Mouse (Mus musculus) MEL (cell line): ENCODE data around the gene Lrfn1. TPM values are rescaled to one million over a fixed set of nuclear protein-coding genes. Genes with fewer than 3 reads are reported as not detected.

Experiments used
- DNase-seq: peaks from one replicate; pipeline ENCODE4 v3.0.0; 2011; ENCODE audit warnings: low read depth, low spot score
- H3K27ac ChIP-seq: 2 replicates; pipeline ENCODE4 v1.5.1; 2012; ENCODE audit warnings: low read depth, mild to moderate bottlenecking, control low read depth, low read length, moderate library complexity; ENCODE audit not compliant: control insufficient read depth
- H3K27me3 ChIP-seq, 2 experiments: fragments of 150-350 bp in 1 of 2; sonication (generic) in 1 of 2; 2 replicates each; pipeline ENCODE4 v1.6.1; 2012; ENCODE audit warnings: low read length in 2 of 2, mild to moderate bottlenecking in 2 of 2, improper control_type of control experiment in 1 of 2, moderate library complexity in 1 of 2; ENCODE audit not compliant: insufficient read depth in 2 of 2, control insufficient read depth in 1 of 2
- H3K36me3 ChIP-seq, 2 experiments: 2 replicates each; pipeline ENCODE4 v1.6.1; 2012 to 2014; ENCODE audit warnings: low read length in 2 of 2, improper control_type of control experiment in 1 of 2, inconsistent platforms in 1 of 2, mild to moderate bottlenecking in 1 of 2; ENCODE audit not compliant: insufficient read depth in 2 of 2, control insufficient read depth in 1 of 2
- H3K4me1 ChIP-seq, 2 experiments: fragments of 150-350 bp in 1 of 2; sonication (generic) in 1 of 2; 2 replicates each; pipeline ENCODE4 v1.6.1; 2012; ENCODE audit warnings: low read length in 2 of 2, improper control_type of control experiment in 1 of 2, mild to moderate bottlenecking in 1 of 2; ENCODE audit not compliant: insufficient read depth in 2 of 2, control insufficient read depth in 1 of 2
- H3K4me3 ChIP-seq, 2 experiments: fragments of 150-350 bp in 1 of 2; sonication (generic) in 1 of 2; 2 replicates each; pipeline ENCODE4 v1.5.1; 2012; ENCODE audit warnings: low read depth in 2 of 2, low read length in 2 of 2, mild to moderate bottlenecking in 2 of 2, moderate library complexity in 2 of 2, control low read depth in 1 of 2, improper control_type of control experiment in 1 of 2; ENCODE audit not compliant: control insufficient read depth in 1 of 2, insufficient read depth in 1 of 2
- H3K79me2 ChIP-seq: 2 replicates; pipeline ENCODE4 v1.6.1; 2012; ENCODE audit warnings: mild to moderate bottlenecking, low read length, moderate library complexity; ENCODE audit not compliant: control insufficient read depth, poor library complexity, insufficient read depth
- H3K9ac ChIP-seq: 2 replicates; pipeline ENCODE4 v1.6.1; 2012; ENCODE audit warnings: low read depth, mild to moderate bottlenecking, control low read depth, low read length, moderate library complexity; ENCODE audit not compliant: control insufficient read depth, poor library complexity, severe bottlenecking
- H3K9me3 ChIP-seq: fragments of 150-350 bp; sonication (generic); replicated peaks from 2 replicates; pipeline ENCODE4 v1.6.1; 2012; ENCODE audit warnings: mild to moderate bottlenecking, low read length, improper control_type of control experiment, moderate library complexity; ENCODE audit not compliant: insufficient read depth
- CHD2 ChIP-seq: IDR thresholded peaks from 2 replicates; pipeline ENCODE4 v1.6.1; 2011; ENCODE audit warnings: low read length, improper control_type of control experiment
- E2F4 ChIP-seq: IDR thresholded peaks from 2 replicates; pipeline ENCODE4 v1.6.1; 2011; ENCODE audit warnings: low read depth, low read length, improper control_type of control experiment, borderline replicate concordance
- ELF1 ChIP-seq: IDR thresholded peaks from 2 replicates; pipeline ENCODE4 v1.6.1; 2014; ENCODE audit warnings: low read depth, mild to moderate bottlenecking, inconsistent platforms, low read length, improper control_type of control experiment, moderate library complexity
- GATA1 ChIP-seq: IDR thresholded peaks from 2 replicates; pipeline ENCODE4 v1.6.1; 2011; ENCODE audit warnings: low read depth, low read length, improper control_type of control experiment
- MAFK ChIP-seq: IDR thresholded peaks from 2 replicates; pipeline ENCODE4 v1.6.1; 2011; ENCODE audit warnings: low read depth, mild to moderate bottlenecking, low read length, improper control_type of control experiment, borderline replicate concordance
- MAX ChIP-seq: IDR thresholded peaks from 2 replicates; pipeline ENCODE4 v1.6.1; 2011; ENCODE audit warnings: low read length, improper control_type of control experiment
- MAZ ChIP-seq: IDR thresholded peaks from 2 replicates; pipeline ENCODE4 v1.6.1; 2012; ENCODE audit warnings: low read depth, mild to moderate bottlenecking, inconsistent platforms, low read length, improper control_type of control experiment
- MXI1 ChIP-seq: IDR thresholded peaks from 2 replicates; pipeline ENCODE4 v1.6.1; 2011; ENCODE audit warnings: mild to moderate bottlenecking, low read depth, low read length, improper control_type of control experiment
- MYB ChIP-seq: IDR thresholded peaks from 2 replicates; pipeline ENCODE4 v1.6.1; 2011; ENCODE audit warnings: mild to moderate bottlenecking, low read depth, low read length, improper control_type of control experiment
- NELFE ChIP-seq: IDR thresholded peaks from 2 replicates; pipeline ENCODE4 v1.6.1; 2011; ENCODE audit warnings: low read depth, low read length, improper control_type of control experiment
- NRF1 ChIP-seq: IDR thresholded peaks from 2 replicates; pipeline ENCODE4 v1.6.1; 2014; ENCODE audit warnings: low read depth, mild to moderate bottlenecking, inconsistent platforms, low read length, improper control_type of control experiment, moderate library complexity; ENCODE audit not compliant: poor library complexity, insufficient read depth, severe bottlenecking
- POLR2AphosphoS5 ChIP-seq: IDR thresholded peaks from 2 replicates; pipeline ENCODE4 v1.6.1; 2012; ENCODE audit warnings: low read depth, borderline replicate concordance, mild to moderate bottlenecking, inconsistent platforms, low read length, moderate library complexity, mixed read lengths
- RAD21 ChIP-seq: IDR thresholded peaks from 2 replicates; pipeline ENCODE4 v1.6.1; 2011; ENCODE audit warnings: mild to moderate bottlenecking, low read depth, low read length, improper control_type of control experiment
- RCOR1 ChIP-seq: IDR thresholded peaks from 2 replicates; pipeline ENCODE4 v1.6.1; 2012; ENCODE audit warnings: low read depth, mild to moderate bottlenecking, inconsistent platforms, low read length, improper control_type of control experiment
- SIN3A ChIP-seq: IDR thresholded peaks from 2 replicates; pipeline ENCODE4 v1.6.1; 2012; ENCODE audit warnings: low read length, improper control_type of control experiment, inconsistent platforms
- SMC3 ChIP-seq: IDR thresholded peaks from 2 replicates; pipeline ENCODE4 v1.6.1; 2011; ENCODE audit warnings: low read depth, low read length, improper control_type of control experiment
- USF2 ChIP-seq, 2 experiments: IDR thresholded peaks; 2 replicates each; pipeline ENCODE4 v1.6.1; 2011 to 2012; ENCODE audit warnings: improper control_type of control experiment in 2 of 2, low read length in 2 of 2, borderline replicate concordance in 1 of 2, inconsistent platforms in 1 of 2, low read depth in 1 of 2, mild to moderate bottlenecking in 1 of 2; ENCODE audit not compliant: insufficient read depth in 1 of 2
- ZC3H11A ChIP-seq: IDR thresholded peaks from 2 replicates; pipeline ENCODE4 v1.6.1; 2012; ENCODE audit warnings: low read depth, mild to moderate bottlenecking, inconsistent platforms, low read length, improper control_type of control experiment
- ZKSCAN1 ChIP-seq: IDR thresholded peaks from 2 replicates; pipeline ENCODE4 v1.6.1; 2012; ENCODE audit warnings: low read depth, mild to moderate bottlenecking, inconsistent platforms, low read length, improper control_type of control experiment, moderate library complexity
- ZMIZ1 ChIP-seq: IDR thresholded peaks from 2 replicates; pipeline ENCODE4 v1.6.1; 2012; ENCODE audit warnings: low read depth, mild to moderate bottlenecking, inconsistent platforms, low read length, improper control_type of control experiment, moderate library complexity
- ZNF384 ChIP-seq: IDR thresholded peaks from 2 replicates; pipeline ENCODE4 v1.6.1; 2012; ENCODE audit warnings: low read depth, mild to moderate bottlenecking, inconsistent platforms, low read length, improper control_type of control experiment
- polyA plus RNA-seq, 2 experiments: library from polyadenylated mRNA; stranded (reverse) in 1 of 2; unstranded in 1 of 2; fragments of >175 nt in 1 of 2; fragments of >200 nt in 1 of 2; gene quantifications; 2 replicates each; pipeline versions ENCODE4 v1.2.1 to v1.2.4; 2012; ENCODE audit warnings: low replicate concordance in 2 of 2, low read depth in 1 of 2; ENCODE audit not compliant: insufficient read length in 2 of 2, insufficient read depth in 1 of 2, missing spikeins in 1 of 2
- total RNA-seq: library from RNA; depleted of rRNA; stranded (reverse); fragments of 300-350 nt; gene quantifications from 2 replicates; pipeline ENCODE4 v1.2.3, GENCODE M21; 2012

Gene Lrfn1
- total and polyA plus RNA-seq, 3 experiments = 1.9 to 5.8 TPM; not detected in 1

DNA sequence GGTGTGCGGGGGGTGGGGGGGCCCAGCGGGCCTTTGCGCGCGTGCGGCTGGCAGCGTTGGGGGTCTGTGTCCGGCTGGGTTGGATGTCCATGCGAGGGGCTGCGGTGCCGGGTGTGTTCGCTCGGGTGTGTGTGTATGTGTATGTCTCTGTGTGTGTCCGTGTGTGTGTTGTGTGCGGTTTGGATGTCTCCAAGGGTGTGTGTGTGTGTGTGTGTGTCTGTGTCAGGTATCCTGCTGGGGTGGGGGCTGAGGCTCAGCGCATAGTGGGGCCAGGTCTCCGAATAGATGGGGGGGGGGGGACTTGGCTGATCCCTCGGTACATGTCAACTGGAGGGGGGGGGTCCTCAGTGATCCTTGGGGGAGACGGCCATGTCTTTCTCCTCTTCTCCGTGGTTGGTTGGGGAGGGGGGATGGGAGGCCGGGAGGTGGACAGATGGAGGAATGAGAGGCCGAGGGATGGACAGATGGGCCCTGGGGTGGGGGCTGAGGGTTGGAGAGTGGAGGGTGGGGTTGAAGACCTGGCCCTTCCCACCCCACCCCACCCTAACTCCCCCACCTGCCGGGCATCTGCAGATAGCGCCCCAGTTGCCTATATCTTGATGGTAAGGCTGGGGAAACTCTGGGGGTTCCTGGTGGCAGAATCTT, 703 bp downstream of the Lrfn1 start:
- DNase-seq = no peak
- Histone ChIP-seq H3K4me1 (peaks cover 0 to 4% of the 10 kb centered on the region in 2 experiments; a peak in 2 of 4 replicates), H3K79me2 (no peaks in the 10 kb centered on the region), H3K9me3 (no peaks in the 10 kb centered on the region), H3K36me3 (no peaks in the 10 kb centered on the region), H3K27ac (no peak overlapping the region), H3K27me3 (no peaks in the 10 kb centered on the region), H3K4me3 (peak overlapping the region; percentile 56 to 83), H3K9ac (peak overlapping the region; percentile 69)
- TF ChIP-seq ZMIZ1 (no peak), MAFK (no peak), ZKSCAN1 (no peak), POLR2AphosphoS5 (no peak), MAX (no peak), ZC3H11A (no peak), GATA1 (no peak), CHD2 (no peak), ZNF384 (no peak), SMC3 (no peak), NELFE (no peak), RCOR1 (no peak), MAZ (no peak)

GRCm38 (mm10) chr7:28460361-28460760, 8.6 kb downstream of the Lrfn1 start:
- H3K9ac ChIP-seq = no peak overlapping the region

More at GRCm38 (mm10) chr7:28460361-28460760, 8.6 kb downstream of the Lrfn1 start:
- no peak overlapping the region for H3K27ac ChIP-seq
- no peaks in the 10 kb centered on the region for H3K79me2 ChIP-seq
- TF ChIP-seq SIN3A = no peak
- TF ChIP-seq MYB = no peak
- TF ChIP-seq E2F4 = no peak
- no peak for TF ChIP-seq ELF1
- TF ChIP-seq MAX = no peak
- no peak for TF ChIP-seq USF2 (IDR thresholded peaks at IDR 0.05; ENCODE audit: borderline replicate concordance in 1 of 2, insufficient read depth in 1 of 2, low read depth in 1 of 2, low read length in 2 of 2)
- no peak for TF ChIP-seq ZKSCAN1
- TF ChIP-seq RAD21 = no peak
- TF ChIP-seq ZMIZ1 = no peak
- TF ChIP-seq NRF1 = no peak
- TF ChIP-seq MXI1 = no peak
- peaks cover 0 to 6% of the 10 kb centered on the region in 2 experiments; a peak in 2 of 4 replicates for H3K4me1 ChIP-seq
- no peak for DNase-seq
- H3K4me3 ChIP-seq = no peak overlapping the region
- no peaks in the 10 kb centered on the region for H3K27me3 ChIP-seq
- H3K36me3 ChIP-seq = no peaks in the 10 kb centered on the region; a peak in 1 of 4 replicates
- H3K9me3 ChIP-seq = no peaks in the 10 kb centered on the region
